Mouse (Mus musculus): ENCODE measurements around the gene 9530068E07Rik. TPM values are rescaled to one million over a fixed set of nuclear protein-coding genes. Genes with fewer than 3 reads are reported as not detected.
A peak's percentile ranks its signal among the peaks of the same experiment; 100 is the strongest.
"Not testable (repeated sequence)": the region's sequence is repeated elsewhere in the genome, so short reads cannot be mapped to it uniquely, and the experiment has no call there.

The 9530068E07Rik gene
- 139 and 234 TPM in 2 replicates for polyA plus RNA-seq (2014; fragmentation: Nextera tagmentation; extraction: Ambion mirVana)

DNA sequence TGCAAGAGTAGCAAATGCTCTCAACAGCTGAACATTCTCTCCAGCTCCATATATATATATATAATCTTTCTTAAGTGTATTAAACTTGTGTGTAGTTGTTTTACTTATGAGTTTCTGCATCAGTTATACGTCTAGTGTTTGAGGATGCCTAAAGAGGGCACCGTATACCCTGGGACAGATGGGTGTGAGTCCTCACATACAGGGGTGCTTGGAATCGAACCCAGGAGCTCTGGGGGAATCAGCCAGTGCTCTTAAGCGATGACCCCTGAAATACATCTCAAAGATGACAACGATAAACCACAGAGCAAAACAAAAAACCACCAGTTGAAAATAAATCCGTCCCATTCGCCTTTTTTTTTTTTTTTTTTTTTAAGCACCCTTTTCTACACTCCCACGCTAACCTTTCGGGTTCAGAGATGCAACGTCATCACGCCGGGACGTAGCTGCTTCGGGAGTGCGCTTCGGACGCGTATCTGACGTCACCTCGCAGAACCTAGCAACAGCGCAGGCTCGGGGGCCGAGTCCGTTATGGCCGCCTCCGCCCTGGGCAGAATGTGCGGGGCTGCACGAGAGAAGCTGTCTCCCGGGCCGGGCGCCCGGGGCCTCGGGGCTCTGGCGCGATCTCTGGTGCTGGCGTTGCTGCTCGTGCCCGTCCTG, at the start of gene 9530068E07Rik:
Gene 9530068E07Rik, plus strand, starts transcription at position 489 of the 657 bp plus-strand sequence.
- Histone ChIP-seq H3K4me1 (ENCODE audit: control insufficient read depth, insufficient read depth, low read length) (peaks cover 7% of the 10 kb centered on the region; the same call in 1 of the 2 replicates), H3K9me3 (ENCODE audit: control insufficient read depth, low read length) (0 out of 2 replicates have a peak, but pooled peaks cover 2% of the 10 kb centered on the region), H3K4me3 (ENCODE audit: low read length) (peak within 1 kb of the TSS; percentile 76), H3K27ac (ENCODE audit: low read depth, low read length) (peak within 1 kb of the TSS; percentile 84), H3K36me3 (ENCODE audit: control insufficient read depth, insufficient read depth, low read length) (peaks cover 4% of the 10 kb centered on the region; the same call in 1 of the 2 replicates), H3K4me2 (replicated peaks; ENCODE audit: low read depth, low read length) (peak within 1 kb of the TSS; percentile 69), H3K9ac (ENCODE audit: low read depth, low read length) (peak within 1 kb of the TSS; percentile 87), H3K27me3 (ENCODE audit: control insufficient read depth, insufficient read depth, low read length) (no peaks in the 10 kb centered on the region)
- 1% methylated on average over 35 of the region's 38 CpGs for WGBS
- peak; percentile 93 for ATAC-seq (ENCODE audit: low FRiP score, low TSS enrichment)

DNA sequence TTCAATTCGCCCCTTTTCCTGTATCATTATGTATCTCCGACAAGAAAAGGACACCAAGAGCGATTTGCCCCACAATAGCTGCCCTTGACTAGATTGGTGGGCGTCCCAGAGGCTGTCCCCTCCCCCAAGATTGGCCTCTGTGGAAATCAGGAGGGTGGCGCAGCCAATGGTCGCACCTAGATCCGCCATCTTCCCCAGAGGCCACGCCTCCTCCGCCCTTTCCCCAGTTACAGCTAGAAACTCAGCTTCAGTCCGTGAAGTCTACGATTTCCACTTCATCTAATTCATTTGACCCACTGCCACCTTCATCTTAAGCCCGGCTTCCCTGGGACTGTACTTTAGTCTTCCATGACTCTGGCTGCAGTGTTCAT, 49.6 kb upstream of the 9530068E07Rik start:
- Histone ChIP-seq H3K9me3 (ENCODE audit: control insufficient read depth, low read length) (no peaks in the 10 kb centered on the region), H3K4me3 (ENCODE audit: low read length) (peak overlapping the region; percentile 26), H3K27me3 (ENCODE audit: control insufficient read depth, insufficient read depth, low read length) (no peaks in the 10 kb centered on the region), H3K36me3 (ENCODE audit: control insufficient read depth, insufficient read depth, low read length) (no peaks in the 10 kb centered on the region), H3K9ac (ENCODE audit: low read depth, low read length) (0 out of 2 replicates have a peak overlapping the region, but pooled peaks have one; percentile 9), H3K27ac (ENCODE audit: low read depth, low read length) (peak overlapping the region; percentile 49; the same call in 1 of the 2 replicates), H3K4me1 (ENCODE audit: control insufficient read depth, insufficient read depth, low read length) (0 out of 2 replicates have a peak, but pooled peaks cover 4% of the 10 kb centered on the region), H3K4me2 (replicated peaks; ENCODE audit: low read depth, low read length) (peak overlapping the region; percentile 37)
- WGBS: 3% methylated on average over 12 of the region's 12 CpGs
- ATAC-seq (ENCODE audit: low FRiP score, low TSS enrichment): peak; percentile 71; the same call in 1 of the 2 replicates

GRCm38 (mm10) chr11:52348156-52348555, 48.1 kb upstream of the 9530068E07Rik start:
- Histone ChIP-seq H3K4me1 (ENCODE audit: control insufficient read depth, insufficient read depth, low read length) (0 out of 2 replicates have a peak, but pooled peaks cover 4% of the 10 kb centered on the region), H3K9ac (ENCODE audit: low read depth, low read length) (no peak overlapping the region), H3K4me3 (ENCODE audit: low read length) (no peak overlapping the region), H3K36me3 (ENCODE audit: control insufficient read depth, insufficient read depth, low read length) (no peaks in the 10 kb centered on the region), H3K4me2 (replicated peaks; ENCODE audit: low read depth, low read length) (no peak overlapping the region), H3K9me3 (ENCODE audit: control insufficient read depth, low read length) (no peaks in the 10 kb centered on the region), H3K27me3 (ENCODE audit: control insufficient read depth, insufficient read depth, low read length) (no peaks in the 10 kb centered on the region), H3K27ac (ENCODE audit: low read depth, low read length) (no peak overlapping the region)
- 86% methylated on average over 4 of the region's 4 CpGs for whole genome bisulfite sequencing
- ATAC-seq (ENCODE audit: low FRiP score, low TSS enrichment): no peak

GRCm38 (mm10) chr11:52348724-52349123, 47.5 kb upstream of the 9530068E07Rik start:
- Histone ChIP-seq H3K4me2 (replicated peaks; ENCODE audit: low read depth, low read length) (no peak overlapping the region), H3K4me1 (ENCODE audit: control insufficient read depth, insufficient read depth, low read length) (0 out of 2 replicates have a peak, but pooled peaks cover 4% of the 10 kb centered on the region), H3K27ac (ENCODE audit: low read depth, low read length) (no peak overlapping the region), H3K27me3 (ENCODE audit: control insufficient read depth, insufficient read depth, low read length) (no peaks in the 10 kb centered on the region), H3K9ac (ENCODE audit: low read depth, low read length) (no peak overlapping the region), H3K9me3 (ENCODE audit: control insufficient read depth, low read length) (no peaks in the 10 kb centered on the region), H3K4me3 (ENCODE audit: low read length) (no peak overlapping the region), H3K36me3 (ENCODE audit: control insufficient read depth, insufficient read depth, low read length) (no peaks in the 10 kb centered on the region)
- no peak for ATAC-seq (ENCODE audit: low FRiP score, low TSS enrichment)
- whole genome bisulfite sequencing: 72% methylated on average over 3 of the region's 3 CpGs

GRCm38 (mm10) chr11:52350924-52351323, 45.3 kb upstream of the 9530068E07Rik start:
- Histone ChIP-seq H3K4me1 (ENCODE audit: control insufficient read depth, insufficient read depth, low read length) (0 out of 2 replicates have a peak, but pooled peaks cover 4% of the 10 kb centered on the region), H3K27me3 (ENCODE audit: control insufficient read depth, insufficient read depth, low read length) (no peaks in the 10 kb centered on the region), H3K4me2 (replicated peaks; ENCODE audit: low read depth, low read length) (no peak overlapping the region), H3K9ac (ENCODE audit: low read depth, low read length) (no peak overlapping the region), H3K27ac (ENCODE audit: low read depth, low read length) (no peak overlapping the region), H3K4me3 (ENCODE audit: low read length) (no peak overlapping the region), H3K36me3 (ENCODE audit: control insufficient read depth, insufficient read depth, low read length) (no peaks in the 10 kb centered on the region), H3K9me3 (ENCODE audit: control insufficient read depth, low read length) (no peaks in the 10 kb centered on the region)
- 3% methylated on average over 9 of the region's 9 CpGs for WGBS
- ATAC-seq (ENCODE audit: low FRiP score, low TSS enrichment): peak; percentile 34; the same call in 1 of the 2 replicates

DNA sequence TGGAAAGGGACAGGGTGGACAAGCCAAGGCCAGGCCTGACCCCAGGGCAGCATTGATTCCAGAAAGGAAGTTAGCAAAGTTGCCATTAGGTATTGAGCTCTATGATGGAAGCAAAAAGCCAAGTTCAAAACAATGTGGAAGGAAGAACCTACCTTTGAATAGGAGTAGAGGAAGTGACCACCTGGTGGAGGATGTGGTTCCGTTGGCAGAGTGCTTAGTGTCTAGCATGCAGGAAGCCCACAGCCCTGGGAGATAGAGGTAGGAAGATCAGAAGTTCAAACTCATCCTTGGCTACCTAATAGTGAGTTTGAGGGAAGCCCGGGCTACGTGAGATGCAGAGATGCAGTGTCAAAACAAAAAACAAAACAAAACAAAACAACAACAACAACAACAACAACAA, 44.0 kb upstream of the 9530068E07Rik start:
- whole genome bisulfite sequencing: 91% methylated on average over 3 of the region's 3 CpGs
- Histone ChIP-seq H3K27me3 (ENCODE audit: control insufficient read depth, insufficient read depth, low read length) (no peaks in the 10 kb centered on the region), H3K4me1 (ENCODE audit: control insufficient read depth, insufficient read depth, low read length) (0 out of 2 replicates have a peak, but pooled peaks cover 4% of the 10 kb centered on the region), H3K36me3 (ENCODE audit: control insufficient read depth, insufficient read depth, low read length) (no peaks in the 10 kb centered on the region), H3K9ac (ENCODE audit: low read depth, low read length) (no peak overlapping the region), H3K9me3 (ENCODE audit: control insufficient read depth, low read length) (no peaks in the 10 kb centered on the region), H3K4me2 (replicated peaks; ENCODE audit: low read depth, low read length) (no peak overlapping the region), H3K4me3 (ENCODE audit: low read length) (no peak overlapping the region), H3K27ac (ENCODE audit: low read depth, low read length) (no peak overlapping the region)
- ATAC-seq (ENCODE audit: low FRiP score, low TSS enrichment): no peak

DNA sequence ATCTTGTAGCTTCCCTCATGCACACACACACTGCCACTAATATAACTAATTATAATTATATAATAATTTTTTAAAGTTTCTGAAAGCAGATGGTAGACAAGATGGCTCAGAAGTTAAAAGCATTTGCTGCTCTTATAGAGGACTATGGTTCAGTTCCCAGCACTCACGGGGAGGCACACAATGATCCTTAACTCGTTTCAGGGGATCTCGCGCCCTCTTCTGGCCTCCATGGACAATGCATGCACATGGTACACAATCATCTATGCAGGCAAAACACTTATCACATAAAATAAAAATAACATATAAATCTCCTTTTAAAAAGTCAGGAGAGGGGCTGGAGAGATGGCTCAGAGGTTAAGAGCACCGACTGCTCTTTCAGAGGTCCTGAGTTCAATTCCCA, 41.6 kb upstream of the 9530068E07Rik start:
- Histone ChIP-seq H3K27ac (ENCODE audit: low read depth, low read length) (no peak overlapping the region), H3K4me1 (ENCODE audit: control insufficient read depth, insufficient read depth, low read length) (0 out of 2 replicates have a peak, but pooled peaks cover 5% of the 10 kb centered on the region), H3K27me3 (ENCODE audit: control insufficient read depth, insufficient read depth, low read length) (no peaks in the 10 kb centered on the region), H3K4me3 (ENCODE audit: low read length) (no peak overlapping the region), H3K9me3 (ENCODE audit: control insufficient read depth, low read length) (no peaks in the 10 kb centered on the region), H3K9ac (ENCODE audit: low read depth, low read length) (no peak overlapping the region), H3K4me2 (replicated peaks; ENCODE audit: low read depth, low read length) (no peak overlapping the region), H3K36me3 (ENCODE audit: control insufficient read depth, insufficient read depth, low read length) (no peaks in the 10 kb centered on the region)
- 79% methylated on average over 5 of the region's 5 CpGs for WGBS
- no peak for ATAC-seq (ENCODE audit: low FRiP score, low TSS enrichment)

DNA sequence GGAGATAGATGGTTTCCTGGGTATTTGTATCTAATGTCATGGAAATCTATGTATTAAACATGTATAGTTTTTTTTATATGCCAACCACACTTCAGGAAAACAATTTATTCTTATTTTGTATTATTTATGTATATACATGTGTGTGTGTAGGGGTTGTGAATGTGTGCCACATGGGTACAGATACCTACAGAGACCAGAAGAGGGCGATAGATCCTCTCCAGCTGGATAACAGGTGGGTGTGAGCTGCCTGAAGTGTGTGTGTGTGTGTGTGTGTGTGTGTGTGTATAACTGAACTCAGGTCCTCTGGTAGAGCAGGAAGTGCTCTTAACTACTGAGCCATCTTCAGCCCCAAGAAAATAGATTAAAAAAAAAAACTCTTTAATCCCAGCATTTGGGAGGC, 40.6 kb upstream of the 9530068E07Rik start:
- Histone ChIP-seq H3K4me2 (replicated peaks; ENCODE audit: low read depth, low read length) (no peak overlapping the region), H3K9ac (ENCODE audit: low read depth, low read length) (no peak overlapping the region), H3K4me3 (ENCODE audit: low read length) (no peak overlapping the region), H3K9me3 (ENCODE audit: control insufficient read depth, low read length) (no peaks in the 10 kb centered on the region), H3K27ac (ENCODE audit: low read depth, low read length) (no peak overlapping the region), H3K4me1 (ENCODE audit: control insufficient read depth, insufficient read depth, low read length) (peaks cover 10% of the 10 kb centered on the region; the same call in 1 of the 2 replicates), H3K36me3 (ENCODE audit: control insufficient read depth, insufficient read depth, low read length) (no peaks in the 10 kb centered on the region), H3K27me3 (ENCODE audit: control insufficient read depth, insufficient read depth, low read length) (no peaks in the 10 kb centered on the region)
- 80% methylated on average over 1 of the region's 1 CpGs for WGBS
- no peak for ATAC-seq (ENCODE audit: low FRiP score, low TSS enrichment)

DNA sequence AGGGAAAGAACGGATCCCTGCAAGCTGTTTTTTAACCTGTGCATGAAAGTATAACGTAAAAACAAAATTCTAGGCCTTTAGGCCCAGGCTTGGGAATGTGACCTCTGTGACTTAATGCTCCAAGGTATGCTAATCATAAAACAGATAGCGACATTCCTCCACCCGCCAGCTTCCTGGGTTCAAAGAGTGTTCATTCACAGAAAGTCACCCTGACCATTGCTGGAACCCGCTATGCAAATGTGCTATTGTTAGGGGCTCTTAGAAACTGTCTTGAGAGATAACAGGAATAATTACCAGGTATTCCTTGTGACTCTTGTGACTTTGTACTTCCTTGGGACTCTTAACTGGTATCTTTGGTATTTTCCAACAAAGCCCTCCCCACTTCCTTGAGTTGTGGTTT, 39.1 kb upstream of the 9530068E07Rik start:
- not testable (repeated sequence) for H3K27ac ChIP-seq (ENCODE audit: low read depth, low read length); H3K36me3 ChIP-seq (ENCODE audit: control insufficient read depth, insufficient read depth, low read length); H3K4me3 ChIP-seq (ENCODE audit: low read length); H3K9me3 ChIP-seq (ENCODE audit: control insufficient read depth, low read length); H3K4me1 ChIP-seq (ENCODE audit: control insufficient read depth, insufficient read depth, low read length); H3K9ac ChIP-seq (ENCODE audit: low read depth, low read length); H3K4me2 ChIP-seq (replicated peaks; ENCODE audit: low read depth, low read length); ATAC-seq (ENCODE audit: low FRiP score, low TSS enrichment); H3K27me3 ChIP-seq (ENCODE audit: control insufficient read depth, insufficient read depth, low read length)
- WGBS: 95% methylated on average over 5 of the region's 5 CpGs
